9 mouse cellular contexts compared by ENCODE assay signal in the genomic region with DNA sequence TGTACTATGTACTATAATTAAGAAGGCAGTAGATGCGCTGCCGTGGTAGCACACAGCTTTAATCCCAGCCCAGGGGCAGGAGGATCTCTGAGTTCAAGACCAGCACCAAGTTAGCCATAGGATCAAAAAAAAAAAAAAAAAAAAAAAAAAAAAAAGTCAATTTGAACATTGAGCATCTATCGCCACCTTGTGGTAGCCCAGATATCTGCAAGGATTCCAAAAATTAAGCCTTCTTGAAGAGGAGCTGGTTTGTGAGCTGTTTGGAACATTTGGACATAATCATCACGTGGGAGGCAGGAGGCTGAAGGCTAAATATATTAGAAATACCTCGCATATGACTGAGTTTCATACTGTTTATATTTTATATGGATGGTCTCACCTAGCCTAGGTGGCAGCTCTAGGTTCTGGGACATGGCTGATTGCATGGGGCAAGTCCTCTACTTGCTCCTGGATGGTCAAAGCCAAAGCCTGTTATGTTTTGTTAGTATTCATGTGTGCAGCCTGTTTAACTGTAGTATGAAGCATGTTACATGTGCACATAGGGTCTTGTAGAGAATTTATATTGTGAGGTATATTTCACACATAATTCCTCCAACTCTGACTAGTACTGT. TPM values are rescaled to one million over a fixed set of nuclear protein-coding genes. Genes with fewer than 3 reads are reported as not detected.
DNase-seq lines count a peak whose midpoint lies in the region; ATAC-seq and TF ChIP-seq lines count a peak whose summit lies in the region.
"Had no signal": no experiment of that assay in that cellular context is flagged by ENCODE, and none has a peak within 500 bp of the region (broad histone marks: within the 10 kb centered on the region; RNA-seq: fewer than 3 reads in every experiment).

No protein-coding gene starts in this region.

- peak; percentile 51; the same call in 1 of the 2 replicates for TF ChIP-seq CTCF in brain, embryonic 14.5 days (IDR thresholded peaks at IDR 0.05; ENCODE audit: borderline replicate concordance, extremely low read depth, insufficient read depth, insufficient read length)
- TF ChIP-seq CTCF in layer of hippocampus, adult 2 months (conservative IDR thresholded peaks at IDR 0.05) = peak; percentile 92

- no peaks in the 10 kb centered on the region for H3K9me3 ChIP-seq in heart, embryonic 10.5 days
- H3K9me3 ChIP-seq: limb, embryonic 13.5 days had no signal

- 8% methylated on average over 5 of the region's 5 CpGs for WGBS in heart, embryonic 10.5 days

- no peaks in the 10 kb centered on the region for H3K4me1 ChIP-seq in heart, embryonic 10.5 days
- H3K4me1 ChIP-seq: limb, embryonic 13.5 days had no signal

- H3K4me3 ChIP-seq in heart, embryonic 10.5 days = no peak overlapping the region
- H3K4me3 ChIP-seq in layer of hippocampus, adult 2 months = no peak overlapping the region
- H3K4me3 ChIP-seq: limb, embryonic 13.5 days had no signal

- ATAC-seq in erythroblast, adult 5-6 weeks (replicated peaks; ENCODE audit: low FRiP score, poor library complexity, severe bottlenecking) = peak; percentile 74
- ATAC-seq in megakaryocyte progenitor cell, adult 5-6 weeks (replicated peaks; ENCODE audit: poor library complexity) = peak; percentile 65

- no peak overlapping the region for H3K27ac ChIP-seq in heart, embryonic 10.5 days
- H3K27ac ChIP-seq in layer of hippocampus, adult 2 months = no peak overlapping the region
- H3K27ac ChIP-seq: limb, embryonic 13.5 days had no signal

- H3K36me3 ChIP-seq in heart, embryonic 10.5 days = no peaks in the 10 kb centered on the region
- no peaks in the 10 kb centered on the region for H3K36me3 ChIP-seq in splenic B cell, adult 2 months (ENCODE audit: control insufficient read depth, insufficient read depth, low read length, poor library complexity, severe bottlenecking)
- H3K36me3 ChIP-seq: limb, embryonic 13.5 days had no signal

- TF ChIP-seq POLR2A in brain, embryonic 14.5 days (IDR thresholded peaks at IDR 0.05; ENCODE audit: borderline replicate concordance, extremely low read depth, insufficient read depth, insufficient read length, poor library complexity, severe bottlenecking) = no peak

- peak; percentile 46 to 81 for DNase-seq in heart, adult 18-20 months
- DNase-seq in heart, embryonic 10.5 days (ENCODE audit: low spot score) = no peak
- DNase-seq in CD4-positive helper T cell, adult 2 months (ENCODE audit: low read depth, low spot score) = peak; percentile 68
- DNase-seq in brain, embryonic 14.5 days (ENCODE audit: low read depth) = peak; percentile 84
- peak; percentile 54 to 72 for DNase-seq in layer of hippocampus, adult 2 months (ENCODE audit: low spot score in 2 of 2)
- peak; percentile 84 for DNase-seq in splenic B cell, adult 2 months (ENCODE audit: low read depth, low spot score)

- H3K27me3 ChIP-seq in heart, embryonic 10.5 days (ENCODE audit: insufficient read depth, poor library complexity, severe bottlenecking) = no peaks in the 10 kb centered on the region
- no peaks in the 10 kb centered on the region for H3K27me3 ChIP-seq in splenic B cell, adult 2 months (ENCODE audit: control insufficient read depth, insufficient read depth, low read length, poor library complexity, severe bottlenecking)
- H3K27me3 ChIP-seq: limb, embryonic 13.5 days had no signal

RNA-seq across cellular contexts. Expression of a gene that starts 21.6 kb away (rescaled TPM):
- total RNA-seq in heart, adult 18-20 months (2021) = 10 to 100 TPM; 13.4 to 15.3 TPM
- polyA plus RNA-seq in heart, embryonic 10.5 days (2016; fragmentation: Nextera tagmentation; extraction: Ambion mirVana) = 22.3 and 25.7 TPM in 2 replicates
- 19.1 and 19.5 TPM in 2 replicates for polyA plus RNA-seq in brain, embryonic 14.5 days (2012; rRNA removed)
- 10.4 and 13.0 TPM in 2 replicates for total RNA-seq in erythroblast, adult 5-6 weeks (2015; ENCODE audit: low replicate concordance)
- 8.2 and 12.0 TPM in 2 replicates for total RNA-seq in erythroblast, adult 5-6 weeks (2017; ENCODE audit: low replicate concordance)
- total RNA-seq in layer of hippocampus, adult 2 months (2021) = 10 to 100 TPM; 13.7 to 19.4 TPM
- total RNA-seq in megakaryocyte progenitor cell, adult 5-6 weeks (2015) = 28.3 and 30.7 TPM in 2 replicates
- total RNA-seq in megakaryocyte progenitor cell, adult 5-6 weeks (2017) = 25.3 and 34.4 TPM in 2 replicates

RNA-seq across cellular contexts. Expression of a gene that starts 22.3 kb away (rescaled TPM):
- total RNA-seq in heart, adult 18-20 months (2021) = 10 to 100 TPM in 1 of 2 experiments, 1 to 10 TPM in 1; 9.1 to 10.6 TPM
- polyA plus RNA-seq in heart, embryonic 10.5 days (2016; fragmentation: Nextera tagmentation; extraction: Ambion mirVana) = 52.7 and 64.4 TPM in 2 replicates
- 21.3 and 24.5 TPM in 2 replicates for polyA plus RNA-seq in brain, embryonic 14.5 days (2012; rRNA removed)
- total RNA-seq in erythroblast, adult 5-6 weeks (2015; ENCODE audit: low replicate concordance) = 10.2 and 13.8 TPM in 2 replicates
- 24.1 and 33.0 TPM in 2 replicates for total RNA-seq in erythroblast, adult 5-6 weeks (2017; ENCODE audit: low replicate concordance)
- total RNA-seq in layer of hippocampus, adult 2 months (2021) = 10 to 100 TPM; 32.4 to 35.0 TPM
- total RNA-seq in megakaryocyte progenitor cell, adult 5-6 weeks (2015) = 45.4 and 47.6 TPM in 2 replicates
- total RNA-seq in megakaryocyte progenitor cell, adult 5-6 weeks (2017) = 85.2 and 126 TPM in 2 replicates

RNA-seq across cellular contexts. Expression of a gene that starts 36.7 kb away (rescaled TPM):
- total RNA-seq in heart, adult 18-20 months (2021) = 10 to 100 TPM; 60.0 to 60.9 TPM
- 26.5 and 30.1 TPM in 2 replicates for polyA plus RNA-seq in heart, embryonic 10.5 days (2016; fragmentation: Nextera tagmentation; extraction: Ambion mirVana)
- 110 and 167 TPM in 2 replicates for polyA plus RNA-seq in brain, embryonic 14.5 days (2012; rRNA removed)
- 8.5 and 15.3 TPM in 2 replicates for total RNA-seq in erythroblast, adult 5-6 weeks (2015; ENCODE audit: low replicate concordance)
- total RNA-seq in erythroblast, adult 5-6 weeks (2017; ENCODE audit: low replicate concordance) = 8.1 and 11.1 TPM in 2 replicates
- 100 to 1,000 TPM; 147 to 158 TPM for total RNA-seq in layer of hippocampus, adult 2 months (2021)
- 4.5 and 6.2 TPM in 2 replicates for total RNA-seq in megakaryocyte progenitor cell, adult 5-6 weeks (2015)
- total RNA-seq in megakaryocyte progenitor cell, adult 5-6 weeks (2017) = 3.6 and 5.2 TPM in 2 replicates
